Mouse (Mus musculus): ENCODE measurements around the gene Ift140.
A peak's percentile ranks its signal among the peaks of the same experiment; 100 is the strongest.

Gene Ift140

GRCm38 (mm10) chr17:25077771-25078372, 62.0 kb downstream of the Ift140 start:
- DNase-seq (ENCODE audit: low read depth): no peak

GRCm38 (mm10) chr17:25080210-25080609, 64.3 kb downstream of the Ift140 start:
- no peak for DNase-seq (ENCODE audit: low read depth)

- DNase-seq (ENCODE audit: low read depth): peak; percentile 78
Observed at GRCm38 (mm10) chr17:25080960-25081381, 65.1 kb downstream of the Ift140 start.

- peak; percentile 60 for DNase-seq (ENCODE audit: low read depth)
Observed at GRCm38 (mm10) chr17:25082081-25082847, 66.4 kb downstream of the Ift140 start.

GRCm38 (mm10) chr17:25082887-25083286, 67.0 kb downstream of the Ift140 start:
- no peak for DNase-seq (ENCODE audit: low read depth)

GRCm38 (mm10) chr17:25083444-25083931, 67.6 kb downstream of the Ift140 start, which contains the start of gene Tmem204:
Tmem204 (minus strand) TSS chr17:25083591.
- DNase-seq (ENCODE audit: low read depth): peak; percentile 95

- DNase-seq (ENCODE audit: low read depth): no peak
Observed at GRCm38 (mm10) chr17:25084835-25085385, 69.0 kb downstream of the Ift140 start.

- no peak for DNase-seq (ENCODE audit: low read depth)
Observed at GRCm38 (mm10) chr17:25086724-25087123, 70.8 kb downstream of the Ift140 start.

GRCm38 (mm10) chr17:25089158-25089557, 73.3 kb downstream of the Ift140 start:
- DNase-seq (ENCODE audit: low read depth): no peak

GRCm38 (mm10) chr17:25090450-25090849, 74.6 kb downstream of the Ift140 start:
- no peak for DNase-seq (ENCODE audit: low read depth)

- DNase-seq (ENCODE audit: low read depth): no peak
Observed at GRCm38 (mm10) chr17:25096221-25096620, 80.3 kb downstream of the Ift140 start.

- no peak for DNase-seq (ENCODE audit: low read depth)
Observed at GRCm38 (mm10) chr17:25100052-25100451, 84.2 kb downstream of the Ift140 start.

GRCm38 (mm10) chr17:25101338-25101737, 85.5 kb downstream of the Ift140 start:
- DNase-seq (ENCODE audit: low read depth): no peak

- no peak for DNase-seq (ENCODE audit: low read depth)
Observed at GRCm38 (mm10) chr17:25107786-25108185, 91.9 kb downstream of the Ift140 start.

- DNase-seq (ENCODE audit: low read depth): no peak
Observed at GRCm38 (mm10) chr17:25109578-25109977, 93.7 kb downstream of the Ift140 start.

- no peak for DNase-seq (ENCODE audit: low read depth)
Observed at GRCm38 (mm10) chr17:25110590-25110989, 94.7 kb downstream of the Ift140 start.

- DNase-seq (ENCODE audit: low read depth): no peak
Observed at GRCm38 (mm10) chr17:25111220-25111619, 95.3 kb downstream of the Ift140 start.

GRCm38 (mm10) chr17:25111739-25112422, 96.0 kb downstream of the Ift140 start:
- DNase-seq (ENCODE audit: low read depth): no peak

- DNase-seq (ENCODE audit: low read depth): no peak
Observed at GRCm38 (mm10) chr17:25112423-25112810, 96.5 kb downstream of the Ift140 start.

GRCm38 (mm10) chr17:25114908-25115645, 99.2 kb downstream of the Ift140 start:
- DNase-seq (ENCODE audit: low read depth): no peak

- DNase-seq (ENCODE audit: low read depth): peak; percentile 79
Observed at GRCm38 (mm10) chr17:25115664-25116432, 100.0 kb downstream of the Ift140 start, which contains the start of gene Telo2. Telo2 (minus strand) TSS chr17:25115967.
